Mouse (Mus musculus) fat pad, adult 2 months (tissue): ENCODE data around the gene Eral1.
"Not testable (repeated sequence)": the region's sequence is repeated elsewhere in the genome, so short reads cannot be mapped to it uniquely, and the experiment has no call there.

Experiments used
- DNase-seq: peaks from one replicate; pipeline ENCODE4 v3.0.0-alpha.2; 2011; ENCODE audit warnings: low read depth, low spot score; ENCODE audit errors: extremely low read depth

Eral1 gene

DNA sequence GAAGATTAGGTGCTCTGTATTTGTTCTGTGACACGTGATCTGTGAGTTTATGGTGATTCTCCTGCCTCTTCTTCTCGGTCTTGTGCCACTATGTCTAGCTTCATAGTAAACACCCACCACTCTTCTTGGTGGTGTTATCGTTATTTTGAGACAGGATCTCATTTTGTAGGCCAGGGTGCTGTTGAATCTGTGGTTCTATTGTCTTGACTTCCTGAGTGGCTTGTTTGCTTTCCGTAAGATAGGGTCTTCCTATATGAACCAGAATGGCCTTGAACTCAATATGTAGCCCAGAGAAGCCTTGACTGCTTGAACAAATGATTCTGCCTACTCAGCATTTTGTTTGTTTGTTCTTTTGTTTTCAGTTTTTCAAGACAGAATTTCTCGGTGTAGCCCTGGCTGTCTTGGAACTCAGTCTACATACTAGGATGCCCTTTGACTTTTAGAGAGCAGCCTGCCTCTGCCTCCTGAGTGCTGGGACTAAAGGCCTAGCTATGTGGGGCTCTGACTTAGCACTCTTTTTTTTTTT lies 7.6 kb upstream of the Eral1 start:
- DNase-seq = no peak

DNA sequence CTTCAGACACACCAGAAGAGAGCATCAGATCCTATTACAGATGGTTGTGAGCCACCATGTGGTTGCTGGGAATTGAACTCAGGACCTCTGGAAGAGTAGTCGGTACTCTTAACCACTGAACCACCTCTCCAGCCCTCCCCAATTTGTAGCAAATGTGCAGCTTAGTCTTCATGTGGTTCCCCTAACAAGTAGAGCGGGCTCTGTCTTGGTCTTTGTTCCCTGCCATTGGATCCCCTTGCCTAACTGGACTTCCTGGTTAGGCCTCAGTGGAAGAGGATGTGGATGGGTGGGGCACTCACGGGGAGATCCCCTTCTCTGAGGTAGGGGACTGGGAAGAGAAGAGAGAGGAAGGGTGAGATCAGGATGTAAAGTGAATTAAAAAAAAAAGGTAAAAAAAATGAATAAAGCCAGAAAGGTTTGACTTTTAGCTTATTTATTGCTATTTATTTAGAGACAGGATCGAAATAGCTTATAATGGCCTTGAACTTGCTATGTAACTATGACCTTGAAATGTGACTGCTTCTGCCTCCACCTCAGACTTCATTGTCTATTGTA lies 6.8 kb upstream of the Eral1 start:
- no peak for DNase-seq

DNA sequence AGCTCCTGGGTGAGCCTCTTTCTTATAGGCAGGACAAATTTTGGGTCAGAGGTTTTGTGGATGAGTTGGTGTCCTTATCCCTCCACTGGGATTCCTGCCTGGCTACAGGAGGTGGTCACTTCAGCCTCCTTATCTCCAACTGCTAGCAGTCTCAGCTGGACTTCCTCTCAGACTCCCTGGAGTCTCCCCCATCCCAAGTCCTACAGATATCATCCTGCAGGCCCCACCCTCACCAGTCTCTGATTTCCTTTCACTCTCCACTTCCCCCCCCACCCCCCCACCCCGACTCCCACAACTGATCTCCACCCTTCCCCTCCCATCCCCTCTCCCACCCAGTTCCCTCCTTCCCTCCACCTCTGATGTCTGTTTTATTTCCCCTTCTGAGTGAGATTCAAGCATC lies 3.4 kb upstream of the Eral1 start:
- no peak for DNase-seq

DNA sequence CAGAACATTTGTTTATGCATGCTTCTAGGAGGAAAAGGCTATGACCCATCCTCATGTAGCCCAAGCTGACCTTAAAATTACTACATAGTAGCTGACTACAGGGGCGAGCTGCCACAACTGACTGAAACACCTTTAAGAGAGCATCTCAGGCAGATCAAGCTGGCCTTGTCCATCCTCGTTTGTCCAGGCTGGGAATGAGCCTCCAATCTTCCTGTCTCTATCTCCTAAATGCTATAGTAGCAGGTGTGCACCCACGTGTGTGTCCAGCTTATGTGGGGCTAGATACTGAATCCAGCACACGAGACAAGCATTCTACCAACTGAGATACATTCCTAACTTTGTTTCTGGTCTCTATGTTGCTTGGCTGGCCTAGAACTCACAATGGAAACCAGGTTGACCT lies 5.5 kb downstream of the Eral1 start:
- DNase-seq = no peak

DNA sequence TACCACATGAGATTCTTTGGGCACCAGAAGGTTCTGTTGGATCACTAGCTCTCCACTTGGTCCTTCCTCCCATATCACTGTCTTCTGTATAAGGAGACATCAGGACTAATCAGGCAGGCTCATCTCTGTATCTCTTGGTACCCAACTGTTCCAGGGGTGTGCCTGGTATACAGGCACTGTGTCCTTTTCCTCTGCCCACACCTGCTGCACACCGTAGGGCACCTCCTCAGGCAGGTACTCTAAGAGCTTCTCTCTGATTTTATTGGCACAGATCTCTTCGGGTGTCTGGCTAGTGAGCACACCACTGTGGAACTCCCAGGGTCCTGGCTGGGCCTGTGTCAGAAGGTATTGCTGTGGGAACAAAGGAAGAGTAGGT lies 5.9 kb downstream of the Eral1 start:
- no peak for DNase-seq

DNA sequence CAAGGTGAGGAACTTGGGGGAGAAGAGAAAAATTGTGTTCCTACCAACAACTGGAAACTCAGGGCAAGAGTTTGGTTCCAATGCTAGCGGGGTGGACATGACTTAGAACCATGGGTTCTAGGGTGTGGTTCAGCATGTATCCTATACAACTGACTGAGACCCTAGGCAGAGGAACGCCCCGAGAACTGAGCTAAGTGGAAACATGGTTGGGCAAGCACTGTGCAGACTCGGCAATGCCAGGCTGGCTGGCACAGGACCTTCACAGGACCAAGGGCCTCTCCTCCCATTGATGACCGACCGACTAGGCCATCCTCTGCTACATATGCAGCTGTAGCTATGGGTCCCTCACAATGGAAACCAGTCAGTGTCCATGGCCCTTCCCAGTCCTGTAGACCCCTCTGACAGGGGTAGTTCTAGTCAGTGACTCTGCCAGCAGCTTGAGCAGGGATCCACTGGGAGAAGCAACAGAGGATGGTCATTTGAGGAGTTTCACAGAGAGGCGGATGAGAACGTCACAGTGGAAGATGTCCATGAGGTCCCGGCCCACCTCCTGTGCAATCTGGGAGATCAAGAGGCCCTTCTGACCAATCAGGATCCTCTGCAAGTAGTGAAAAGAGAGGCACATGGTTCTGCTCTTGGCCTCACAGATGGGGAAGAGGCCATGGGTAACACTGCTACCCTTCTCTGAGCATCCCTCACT lies 6.5 kb downstream of the Eral1 start:
- DNase-seq = no peak

DNA sequence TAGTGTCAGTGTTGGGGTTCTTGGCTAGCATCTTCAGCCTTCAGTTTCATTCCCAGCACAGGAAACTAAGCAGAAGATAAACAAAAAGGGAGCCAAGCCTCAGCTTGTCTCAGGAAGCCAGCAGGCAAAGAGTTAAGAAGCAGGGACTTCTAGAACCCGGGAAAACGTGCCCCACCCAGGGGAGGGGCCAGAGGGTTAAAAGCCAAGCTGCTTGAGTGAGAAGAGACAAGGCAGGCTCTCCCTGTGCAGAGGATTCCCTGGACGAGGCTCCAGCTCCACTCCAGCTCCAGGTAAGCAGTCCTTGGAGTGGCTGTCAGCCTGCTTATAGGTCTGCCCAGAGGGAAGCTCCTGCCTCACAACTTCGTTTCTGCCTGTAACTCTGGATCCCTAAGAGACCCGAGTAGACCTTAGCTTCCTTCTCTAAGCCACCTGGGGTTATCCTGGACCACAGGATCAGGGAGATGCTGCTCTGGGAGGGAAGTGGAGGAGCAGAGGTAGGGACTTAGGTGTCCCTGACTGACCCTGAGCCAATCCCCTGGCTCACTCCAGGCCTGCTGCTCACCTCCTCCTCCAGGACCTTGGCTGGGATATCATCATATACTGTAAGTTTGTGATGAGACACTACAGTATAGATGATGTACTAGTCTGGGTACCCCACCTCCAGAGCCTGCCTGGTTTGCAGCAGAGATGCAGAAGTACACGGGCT lies 7.6 kb downstream of the Eral1 start:
- DNase-seq = no peak

DNA sequence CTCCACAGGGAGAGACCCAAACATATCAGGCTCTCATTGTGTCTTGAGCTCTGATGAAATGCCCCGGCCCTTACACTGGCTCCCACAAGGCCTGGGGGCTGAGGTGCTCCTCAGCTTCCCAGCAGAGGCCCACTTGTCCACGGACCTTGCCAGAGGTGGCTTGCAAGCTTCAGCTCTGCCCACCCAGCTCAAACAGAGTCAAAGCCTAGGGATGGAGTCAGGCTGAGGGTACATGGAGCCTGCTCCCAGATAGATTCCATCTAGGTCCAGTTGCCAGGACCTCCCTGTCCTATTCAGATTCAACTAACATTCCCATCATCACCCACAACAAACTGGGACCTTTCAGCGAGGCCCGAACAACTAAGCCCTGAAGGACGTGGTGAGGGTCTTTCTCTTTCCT lies 8.2 kb downstream of the Eral1 start:
- no peak for DNase-seq

DNA sequence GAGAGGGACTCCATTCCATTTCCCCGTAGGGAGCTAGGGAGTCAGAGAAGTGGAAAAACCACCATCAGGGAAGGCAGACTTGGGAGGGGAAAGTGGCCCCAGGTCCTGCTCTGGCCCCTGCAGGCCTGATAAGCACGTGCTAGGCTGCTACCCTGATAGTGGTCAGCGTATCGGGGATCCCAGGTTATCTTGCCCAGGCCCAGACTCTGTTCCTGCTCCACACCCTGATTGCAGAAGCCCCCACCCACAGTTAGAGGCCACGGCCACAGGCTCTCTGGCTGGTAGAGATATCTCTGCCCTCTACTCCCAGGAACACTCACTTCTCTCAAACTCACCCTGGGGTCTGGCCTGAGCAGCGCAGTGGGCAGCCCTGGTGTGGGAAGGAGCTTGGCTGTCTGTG lies 10.5 kb downstream of the Eral1 start:
- DNase-seq = no peak

DNA sequence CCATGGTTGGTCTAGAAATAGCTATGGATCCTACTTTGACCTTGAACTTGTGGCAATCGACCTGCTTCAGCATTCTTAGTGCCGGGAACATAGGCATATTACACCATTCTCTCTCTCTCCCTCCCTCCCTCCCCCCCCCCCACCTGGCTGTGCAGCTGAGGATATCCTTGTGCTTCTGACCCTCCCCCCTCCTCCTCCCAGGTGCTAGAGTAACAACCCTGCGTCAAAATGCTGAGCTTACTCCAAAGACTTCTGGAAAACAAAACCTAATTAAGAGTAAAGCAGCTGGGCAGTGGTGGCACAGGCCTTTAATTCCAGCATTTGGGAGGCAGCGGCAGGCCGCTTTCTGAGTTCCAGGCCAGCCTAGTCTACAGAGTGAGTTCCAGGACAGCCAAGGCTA lies 11.1 kb downstream of the Eral1 start:
- no peak for DNase-seq

DNA sequence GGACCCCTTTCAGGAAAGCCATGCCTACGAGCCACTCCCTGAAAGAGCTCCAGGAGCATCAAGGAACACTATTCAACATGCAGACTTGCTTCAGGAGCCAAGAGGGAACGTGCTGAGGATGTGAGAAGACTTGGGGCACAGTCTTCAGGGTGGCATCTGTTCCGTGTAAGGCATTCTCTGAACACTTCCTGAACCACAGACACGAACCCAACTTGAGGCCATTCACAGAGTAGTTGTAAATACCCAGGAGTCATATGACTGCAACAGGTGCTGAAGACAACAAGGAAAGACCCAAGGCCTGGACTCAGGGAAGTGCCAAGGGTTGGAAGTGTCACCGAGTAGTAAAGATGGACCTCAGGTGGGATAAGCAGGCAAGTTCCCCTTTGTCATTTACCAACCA lies 12.6 kb downstream of the Eral1 start:
- no peak for DNase-seq

DNA sequence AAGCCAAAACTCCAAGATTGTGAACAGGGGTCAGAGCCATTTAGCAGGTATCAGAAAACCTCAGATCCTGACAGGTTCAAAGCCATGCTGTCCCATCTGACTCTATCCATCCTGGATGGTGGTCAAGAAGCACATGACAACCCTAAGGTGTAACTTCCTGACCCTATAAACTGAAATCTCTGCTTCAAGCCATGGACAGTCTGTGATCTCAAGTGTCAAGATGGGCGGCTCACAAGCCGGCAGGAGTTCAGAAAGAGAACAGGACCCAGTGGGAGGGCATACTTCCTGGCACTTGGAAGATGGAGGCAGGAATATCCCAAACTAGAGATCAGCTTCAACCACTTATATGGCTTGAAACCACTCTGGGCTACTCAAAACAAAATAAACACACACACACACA lies 13.5 kb downstream of the Eral1 start:
- no peak for DNase-seq

DNA sequence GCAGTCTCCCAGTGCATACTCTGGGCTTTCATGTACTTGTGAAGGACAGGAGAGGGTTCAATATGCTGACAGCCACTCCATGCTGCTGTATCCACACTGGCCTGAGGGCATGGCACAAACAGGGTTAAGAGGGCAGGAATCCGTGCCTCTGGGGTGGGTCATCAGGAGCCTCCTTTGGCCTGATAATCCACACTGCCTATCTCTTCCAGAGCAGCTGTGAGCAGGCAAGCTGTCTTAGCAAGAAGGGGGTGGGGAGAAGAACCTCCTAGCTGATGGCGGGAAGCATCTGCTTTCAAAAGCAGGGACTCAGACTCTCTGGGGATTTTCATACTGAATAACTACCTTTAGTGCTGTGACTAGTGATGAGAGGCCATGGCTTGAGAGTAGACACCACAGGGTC lies 14.3 kb downstream of the Eral1 start:
- no peak for DNase-seq

DNA sequence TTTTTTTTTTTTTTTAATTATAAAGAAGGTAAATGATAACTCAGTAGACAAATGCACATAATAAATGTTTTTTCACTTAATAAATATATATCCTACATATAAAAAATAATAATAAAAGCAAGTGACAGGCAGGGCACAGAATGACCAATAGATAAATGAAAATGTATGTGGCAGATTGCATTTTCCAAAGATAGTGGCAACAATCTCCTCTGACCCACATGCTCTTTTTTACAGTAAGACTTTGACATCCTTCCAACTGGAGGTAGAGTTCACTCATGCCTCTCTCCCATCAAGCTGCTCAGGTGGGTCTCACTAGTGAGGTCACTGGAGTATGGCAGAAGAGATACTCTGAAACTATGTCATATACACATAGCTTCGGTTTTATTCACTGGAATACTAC lies 17.6 kb downstream of the Eral1 start:
- no peak for DNase-seq

DNA sequence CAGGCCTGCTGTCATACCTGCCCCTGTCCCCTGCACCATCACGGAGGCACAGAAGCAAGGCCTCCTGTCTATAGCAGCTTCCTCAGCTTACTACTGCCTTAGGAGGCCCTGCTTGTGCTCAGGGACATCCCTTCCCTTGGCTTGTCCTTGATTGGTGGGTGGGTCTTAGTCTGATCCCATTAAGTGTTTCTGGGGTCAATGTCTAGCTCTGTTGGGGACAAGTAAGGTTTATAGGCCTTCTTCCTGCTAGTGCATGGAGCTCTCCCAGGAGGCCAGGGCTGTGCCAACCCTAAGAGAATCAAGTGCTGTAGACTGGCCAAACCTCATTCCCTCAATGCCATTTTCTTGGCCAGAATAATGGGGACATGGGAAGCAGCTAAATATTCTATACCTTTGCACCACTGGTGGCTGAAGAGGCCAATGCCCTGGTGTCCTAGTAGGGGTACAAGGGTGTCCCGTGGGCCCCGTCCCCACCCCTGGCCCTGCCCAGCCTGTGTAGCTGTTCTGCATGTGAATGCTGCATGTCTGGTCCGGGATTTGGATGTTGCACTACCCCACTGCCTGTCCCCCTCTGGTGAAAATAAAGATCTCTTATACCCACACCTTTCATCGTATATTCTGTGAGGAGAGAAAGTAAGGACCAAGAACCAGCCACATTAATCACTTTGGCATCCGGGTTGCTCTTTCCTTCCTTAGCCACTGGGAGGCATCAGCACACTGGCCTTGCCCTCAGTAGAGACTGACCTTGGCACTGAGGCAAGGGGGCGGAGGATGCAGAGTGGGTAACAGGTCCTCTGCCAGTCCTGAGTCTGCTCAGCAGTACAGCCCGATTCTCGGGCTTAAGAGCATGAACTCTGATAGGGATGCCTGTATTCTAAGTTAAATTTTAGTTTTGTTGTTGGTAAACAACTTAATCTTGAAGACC lies 20.1 kb downstream of the Eral1 start:
- DNase-seq = no peak

DNA sequence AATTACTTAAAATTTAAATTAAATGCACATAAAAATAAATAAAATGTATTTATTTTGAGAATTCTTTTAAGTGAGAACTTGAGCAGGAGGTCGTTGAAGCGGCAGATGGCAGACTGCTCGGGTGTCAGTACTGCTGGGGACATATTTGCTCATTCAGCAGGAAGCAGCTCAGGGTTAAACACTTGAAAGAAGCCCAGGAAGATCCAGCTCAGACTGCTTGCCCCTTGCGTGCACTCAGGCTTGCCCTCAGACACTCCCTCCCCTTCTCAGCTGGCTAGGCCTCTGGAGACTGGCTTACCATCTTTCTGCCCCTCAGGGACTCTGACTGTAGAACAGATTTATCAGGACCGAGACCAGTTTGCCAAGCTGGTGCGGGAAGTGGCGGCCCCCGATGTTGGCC lies 23.2 kb downstream of the Eral1 start:
- DNase-seq = no peak

DNA sequence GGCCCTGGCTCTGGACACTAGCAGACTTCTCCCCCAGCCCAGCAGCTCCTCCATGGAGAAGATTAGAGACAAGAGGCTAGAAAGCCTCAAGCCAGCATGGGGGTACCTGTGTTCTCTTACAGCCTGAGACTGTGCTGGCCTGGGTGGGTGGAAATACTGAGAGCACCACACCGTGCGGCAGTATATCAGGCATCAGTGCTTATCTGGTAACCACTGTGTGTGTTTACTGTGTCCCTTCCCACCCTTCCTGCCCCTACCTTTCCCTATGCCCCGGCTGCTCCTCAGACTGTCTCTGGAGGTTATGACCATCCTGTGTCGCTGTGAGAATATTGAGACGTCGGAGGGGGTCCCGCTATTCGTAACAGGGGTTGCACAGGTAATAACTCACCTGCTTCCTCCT lies 27.1 kb downstream of the Eral1 start:
- no peak for DNase-seq

DNA sequence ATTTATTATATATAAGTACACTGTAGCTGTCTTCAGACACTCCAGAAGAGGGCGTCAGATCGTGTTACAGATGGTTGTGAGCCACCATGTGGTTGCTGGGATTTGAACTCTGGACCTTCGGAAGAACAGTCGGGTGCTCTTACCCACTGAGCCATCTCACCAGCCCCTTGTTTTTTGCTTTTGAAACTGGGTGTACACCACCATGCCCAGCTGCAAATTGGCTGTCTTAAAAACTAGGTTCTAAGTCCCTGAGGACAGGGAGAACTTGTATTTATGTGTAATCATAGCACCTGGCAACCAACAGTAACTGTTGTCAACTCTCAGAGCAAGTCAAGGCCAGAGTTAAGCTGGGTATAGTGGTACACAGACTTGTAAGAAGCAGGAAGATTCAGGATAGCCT lies 31.5 kb downstream of the Eral1 start:
- not testable (repeated sequence) for DNase-seq

DNA sequence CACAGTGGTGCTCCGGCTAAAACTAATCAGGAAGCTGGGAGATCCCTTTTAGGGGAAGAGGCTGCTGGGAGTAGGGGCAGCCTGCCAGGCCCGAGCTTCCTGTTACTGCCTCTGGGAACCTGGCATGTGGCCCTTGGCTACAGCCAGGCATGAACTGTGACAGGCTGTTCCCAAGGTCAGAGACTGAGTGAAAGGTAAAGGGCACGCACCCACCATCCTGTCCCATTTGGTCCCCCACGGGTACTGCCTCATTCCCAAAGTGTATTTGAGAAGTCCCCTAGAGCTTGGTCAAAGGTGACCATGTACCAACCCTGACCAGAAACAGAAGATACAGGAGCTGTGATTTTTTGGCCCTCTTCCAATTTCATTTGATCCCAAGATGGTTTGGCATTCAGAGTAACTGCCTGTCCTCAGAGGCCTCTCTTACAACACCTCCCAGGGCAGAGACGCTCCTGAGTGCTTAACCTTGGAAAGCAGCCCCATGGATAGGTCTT lies 35.4 kb downstream of the Eral1 start:
- DNase-seq = peak; percentile 68

DNA sequence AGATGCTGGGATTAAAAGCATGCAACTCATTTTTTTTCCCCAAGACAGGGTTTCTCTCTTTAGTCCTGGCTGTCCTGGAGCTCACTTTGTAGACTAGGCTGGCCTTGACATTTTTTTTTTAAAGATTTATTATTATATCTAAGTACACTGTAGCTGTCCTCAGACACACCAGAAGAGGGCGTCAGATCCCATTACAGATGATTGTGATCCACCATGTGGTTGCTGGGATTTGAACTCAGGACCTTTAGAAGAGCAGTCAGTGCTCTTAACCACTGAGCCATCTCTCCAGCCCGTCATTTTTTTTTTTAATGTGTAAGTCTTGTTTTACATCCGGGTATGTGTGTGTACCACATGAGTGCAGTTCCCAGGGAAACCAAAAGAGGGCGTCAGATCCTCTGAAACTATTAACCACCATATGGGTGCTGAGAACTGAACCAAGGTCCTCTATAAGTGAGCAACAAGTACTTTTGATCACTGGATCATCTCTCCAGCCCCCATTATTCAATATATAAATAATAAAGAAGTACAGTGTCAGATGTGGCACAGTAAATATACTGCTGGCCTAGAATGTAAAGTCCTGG lies 37.8 kb downstream of the Eral1 start:
- not testable (repeated sequence) for DNase-seq

DNA sequence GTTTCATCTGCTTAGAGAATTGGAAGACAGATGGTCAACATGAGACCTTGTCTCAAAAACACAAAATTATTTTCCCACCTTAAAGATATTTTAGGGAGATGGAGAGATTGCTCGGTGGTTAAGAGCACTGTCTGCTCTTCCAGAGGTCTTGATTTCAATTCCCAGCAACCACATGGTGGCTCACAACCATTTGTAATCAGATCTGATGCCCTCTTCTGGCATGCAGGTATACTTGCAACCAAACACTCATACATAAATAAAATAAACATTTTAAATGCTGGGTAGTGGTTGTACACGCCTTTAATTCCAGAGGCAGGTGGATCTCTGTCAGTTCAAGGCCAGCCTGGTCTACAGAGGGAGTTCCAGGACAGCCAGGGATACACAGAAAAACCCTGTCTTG lies 39.3 kb downstream of the Eral1 start:
- DNase-seq = no peak
